Mouse (Mus musculus) G1E (cell line): Measurements from ENCODE around the gene Slc6a12.

Experiments
- CTCF ChIP-seq: IDR thresholded peaks from 2 replicates; pipeline ENCODE4 v1.5.1; 2012; ENCODE audit warnings: low read depth, low read length, inconsistent platforms, mixed read lengths
- GATA1 ChIP-seq: IDR thresholded peaks from 2 replicates; pipeline ENCODE4 v1.6.1; 2012; ENCODE audit warnings: borderline replicate concordance, low read length, inconsistent platforms, mixed read lengths
- GATA2 ChIP-seq: IDR thresholded peaks from 2 replicates; pipeline ENCODE4 v1.6.1; 2012; ENCODE audit warnings: low read depth, low read length, inconsistent platforms, borderline replicate concordance
- POLR2AphosphoS5 ChIP-seq: IDR thresholded peaks from 2 replicates; pipeline ENCODE4 v1.6.1; 2012; ENCODE audit warnings: low read depth, low read length, inconsistent platforms; ENCODE audit not compliant: insufficient replicate concordance
- TAL1 ChIP-seq: conservative IDR thresholded peaks from 2 replicates; pipeline ENCODE4 v1.6.1; 2012; ENCODE audit warnings: low read depth, low read length, inconsistent platforms, mixed read lengths

DNA sequence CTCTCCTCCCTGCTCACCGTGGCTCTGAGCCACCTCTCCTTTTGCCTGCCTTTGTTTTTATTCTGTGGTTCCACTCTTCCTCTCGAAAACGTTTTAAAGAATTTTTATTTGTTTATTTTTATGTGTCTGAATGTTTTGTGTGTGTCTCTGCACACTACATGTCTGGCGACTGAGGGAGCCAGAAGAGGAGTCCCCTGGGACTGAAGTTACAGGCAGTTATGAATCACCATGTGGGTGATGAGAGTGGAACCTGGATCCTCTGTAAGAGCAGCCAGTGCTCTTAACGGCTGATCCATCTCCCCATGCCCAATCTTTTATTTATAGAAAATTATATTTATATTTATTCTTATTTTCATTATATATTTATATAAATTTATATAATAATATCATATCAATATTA lies 1.5 kb downstream of the Slc6a12 start:
- TF ChIP-seq TAL1 (no peak), CTCF (no peak), GATA1 (no peak), POLR2AphosphoS5 (no peak), GATA2 (no peak)
